Mouse (Mus musculus) lung, embryonic 15.5 days (tissue): Measurements from ENCODE around the gene Sema6b. TPM values are rescaled to one million over a fixed set of nuclear protein-coding genes. Genes with fewer than 3 reads are reported as not detected.

Experiments used
- ATAC-seq: fragments of 200-750 bp; cut with Nextera tagmentation; 2 replicates; pipeline ENCODE4 v1.8.0; 2017; ENCODE audit warnings: moderate number of reproducible peaks, borderline replicate concordance; ENCODE audit not compliant: low FRiP score, low TSS enrichment; ENCODE audit errors: extremely low read depth
- H3K27ac ChIP-seq: fragments of 300-500 bp; sonication (generic); 2 replicates; pipeline ENCODE4 v1.5.1; 2015; ENCODE audit warnings: moderate library complexity, mild to moderate bottlenecking, inconsistent platforms
- H3K27me3 ChIP-seq: fragments of 300-500 bp; sonication (generic); 2 replicates; pipeline ENCODE4 v1.6.1; 2015; ENCODE audit warnings: inconsistent platforms
- H3K36me3 ChIP-seq: fragments of 300-500 bp; sonication (generic); 2 replicates; pipeline ENCODE4 v1.6.1; 2015; ENCODE audit warnings: inconsistent platforms
- H3K4me1 ChIP-seq: fragments of 300-500 bp; sonication (generic); 2 replicates; pipeline ENCODE4 v1.6.1; 2015; ENCODE audit warnings: inconsistent platforms
- H3K4me2 ChIP-seq: fragments of 300-500 bp; sonication (generic); 2 replicates; pipeline ENCODE4 v1.6.1; 2015; ENCODE audit warnings: inconsistent platforms, mild to moderate bottlenecking, moderate library complexity
- H3K4me3 ChIP-seq: fragments of 300-500 bp; sonication (generic); 2 replicates; pipeline ENCODE4 v1.5.1; 2015; ENCODE audit warnings: mild to moderate bottlenecking, inconsistent platforms
- H3K9ac ChIP-seq: fragments of 300-500 bp; sonication (generic); 2 replicates; pipeline ENCODE4 v1.6.1; 2015; ENCODE audit warnings: inconsistent platforms
- H3K9me3 ChIP-seq: fragments of 300-500 bp; sonication (generic); 2 replicates; pipeline ENCODE4 v1.6.1; 2016; ENCODE audit warnings: inconsistent platforms
- WGBS: fragments of 180-500 bp; shearing (Covaris S2); methylation state at CpG from one replicate; pipeline ENCODE4 v1.1.7; 2015; 5-methylcytosine and 5-hydroxymethylcytosine counted together
- polyA plus RNA-seq: library from polyadenylated mRNA; unstranded; fragments of >200 nt; fragmentation: Nextera tagmentation; extraction: Ambion mirVana; gene quantifications from 2 replicates; pipeline ENCODE4 v1.2.1, GENCODE M21; 2015

The Sema6b gene
- polyA plus RNA-seq, 1 experiment from 2014 or later, result 2.1 TPM

DNA sequence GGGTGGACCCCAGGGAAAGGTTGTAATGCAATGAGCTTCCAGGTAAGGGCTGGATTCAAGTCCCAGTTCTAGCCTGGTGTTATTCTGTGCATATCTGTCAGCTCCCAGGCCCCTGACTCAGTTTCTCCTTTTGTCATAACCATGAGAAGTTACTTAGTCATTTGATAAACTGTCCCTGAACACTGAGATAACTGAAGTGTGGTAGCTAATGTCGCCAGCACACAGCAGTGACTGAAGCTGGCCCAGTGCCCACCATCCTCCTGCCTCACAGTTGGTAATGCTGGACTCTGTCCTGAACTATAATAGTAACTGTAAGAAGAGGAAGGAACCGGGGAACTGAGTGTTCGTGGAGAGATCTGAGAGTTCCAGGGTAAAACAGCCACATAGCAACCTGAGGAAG is 24.4 kb upstream of the Sema6b start:
- Histone ChIP-seq H3K4me3 (no peak overlapping the region), H3K4me2 (no peak overlapping the region), H3K27me3 (peaks cover under 1% of the 10 kb centered on the region; the same call in 1 of the 2 replicates), H3K9ac (no peak overlapping the region), H3K36me3 (no peaks in the 10 kb centered on the region), H3K27ac (no peak overlapping the region), H3K9me3 (no peaks in the 10 kb centered on the region), H3K4me1 (peaks cover 21% of the 10 kb centered on the region)
- no peak for ATAC-seq
- 71% methylated on average over 3 of the region's 3 CpGs for WGBS

DNA sequence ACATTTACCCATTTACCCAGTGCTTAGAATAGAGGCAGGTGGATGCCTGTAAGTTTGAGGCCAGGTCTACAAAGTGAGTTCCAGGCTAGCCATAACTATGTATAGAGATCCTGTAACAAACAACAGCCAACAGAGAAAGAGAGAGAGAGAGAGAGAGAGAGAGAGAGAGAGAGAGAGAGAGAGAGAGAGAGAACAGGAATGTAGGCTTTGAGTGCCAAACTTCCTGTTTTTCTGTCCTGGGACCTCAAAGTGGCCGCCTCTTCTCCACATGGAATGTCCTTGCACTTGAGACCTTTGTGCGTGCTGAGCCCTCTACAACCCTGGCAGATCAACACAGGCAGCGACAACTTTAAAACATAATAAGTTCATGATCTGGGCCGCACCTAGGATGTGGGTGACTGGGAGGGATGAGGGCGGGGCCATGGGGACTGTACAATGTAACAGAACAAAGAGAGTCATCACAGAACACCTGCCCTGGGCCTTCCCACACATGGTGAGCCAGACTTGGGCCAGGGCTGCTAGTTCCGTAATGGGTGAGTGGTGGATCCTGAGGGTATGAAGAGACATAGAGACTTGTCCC is 23.5 kb upstream of the Sema6b start:
- peak overlapping the region; percentile 71 for H3K4me2 ChIP-seq
- WGBS, result 58% methylated on average over 6 of the region's 6 CpGs
- no peaks in the 10 kb centered on the region for H3K36me3 ChIP-seq
- peak overlapping the region; percentile 49 for H3K4me3 ChIP-seq
- H3K9me3 ChIP-seq, result no peaks in the 10 kb centered on the region
- H3K27ac ChIP-seq, result no peak overlapping the region
- ATAC-seq, result no peak
- no peak overlapping the region; the same call in 1 of the 2 replicates for H3K9ac ChIP-seq
- peaks cover 21% of the 10 kb centered on the region for H3K4me1 ChIP-seq
- peaks cover 7% of the 10 kb centered on the region for H3K27me3 ChIP-seq

DNA sequence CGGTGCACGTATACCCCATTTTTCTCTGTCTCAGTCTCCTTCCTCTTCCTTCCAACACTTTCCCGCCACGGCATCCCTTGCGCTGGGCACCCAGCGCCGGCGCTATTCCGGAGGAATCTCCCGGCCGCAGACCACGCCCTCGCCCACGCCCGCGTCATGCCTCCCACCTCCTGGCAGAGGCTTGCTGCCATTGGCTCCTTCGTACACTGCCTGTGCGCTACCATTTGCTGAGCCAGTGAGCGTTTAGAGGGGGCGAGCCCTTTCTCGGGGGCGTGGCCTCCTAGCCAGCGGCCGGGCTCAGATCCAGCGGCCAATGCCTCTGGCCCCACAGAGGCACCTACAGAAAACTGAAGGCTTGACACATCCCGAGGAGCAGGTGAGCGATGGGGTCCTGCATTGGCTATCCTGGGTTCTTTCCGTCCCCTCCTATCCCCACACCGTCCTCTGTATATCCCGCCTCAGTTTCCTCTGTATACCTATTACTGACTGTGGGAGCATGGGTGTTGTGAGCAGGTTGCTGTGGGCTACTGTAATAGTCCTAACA is 22.2 kb upstream of the Sema6b start, which contains the start of gene Tnfaip8l1:
TSS of gene Tnfaip8l1 (plus strand) at position 247 of the 544 bp plus-strand sequence.
- Histone ChIP-seq H3K27ac (peak within 1 kb of the TSS; percentile 36), H3K9me3 (no peaks in the 10 kb centered on the region), H3K4me1 (peaks cover 21% of the 10 kb centered on the region), H3K9ac (peak within 1 kb of the TSS; percentile 42), H3K36me3 (no peaks in the 10 kb centered on the region), H3K4me3 (peak within 1 kb of the TSS; percentile 49), H3K27me3 (peaks cover 16% of the 10 kb centered on the region), H3K4me2 (peak within 1 kb of the TSS; percentile 71)
- WGBS, result under 1% methylated on average over 30 of the region's 30 CpGs
- ATAC-seq, result peak; percentile 97

DNA sequence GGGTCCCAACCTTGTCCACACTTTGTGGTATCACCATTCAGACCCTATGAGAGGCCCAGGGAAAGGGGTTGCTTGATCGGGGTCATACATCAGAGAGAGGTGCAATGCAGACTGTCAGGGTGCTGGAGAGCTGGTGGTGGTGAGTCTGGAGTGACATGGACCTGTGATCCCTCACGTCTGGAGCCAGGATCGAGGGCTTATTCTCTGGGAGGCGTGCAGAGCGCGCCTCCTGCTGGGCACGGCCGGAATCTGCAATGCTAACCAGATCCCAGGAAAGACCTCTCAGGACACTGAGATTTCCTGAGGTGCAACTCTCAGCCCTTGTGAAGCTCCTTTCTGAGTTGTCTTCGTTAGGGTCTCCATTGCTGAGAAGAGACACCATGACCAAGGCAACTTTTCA is 19.6 kb upstream of the Sema6b start:
- WGBS, result 1% methylated on average over 9 of the region's 9 CpGs
- peaks cover 21% of the 10 kb centered on the region for H3K4me1 ChIP-seq
- no peak overlapping the region for H3K4me2 ChIP-seq
- no peak overlapping the region for H3K27ac ChIP-seq
- no peaks in the 10 kb centered on the region for H3K9me3 ChIP-seq
- peaks cover 39% of the 10 kb centered on the region for H3K27me3 ChIP-seq
- no peaks in the 10 kb centered on the region for H3K36me3 ChIP-seq
- no peak overlapping the region for H3K9ac ChIP-seq
- no peak for ATAC-seq
- no peak overlapping the region for H3K4me3 ChIP-seq

DNA sequence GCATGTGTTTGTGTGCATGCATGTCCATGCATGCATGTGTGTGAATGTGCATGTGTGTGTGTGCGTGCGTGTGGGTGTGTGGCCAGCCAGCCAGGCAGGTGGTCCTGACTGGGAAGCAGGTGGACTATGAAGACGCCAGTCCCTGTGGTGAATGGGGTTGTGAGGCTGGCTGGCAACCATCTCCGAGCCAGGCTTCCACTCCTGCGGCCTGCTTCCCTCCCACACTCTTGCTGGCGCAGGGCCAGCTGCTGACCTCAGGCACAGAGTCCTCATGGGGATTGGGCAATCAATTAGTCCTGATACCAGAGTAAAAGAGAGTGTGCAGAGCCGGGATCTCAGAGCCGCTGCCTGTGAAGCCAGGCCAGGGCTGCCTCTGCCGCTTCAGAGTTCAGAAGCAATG is 13.5 kb upstream of the Sema6b start:
- no peak overlapping the region for H3K4me2 ChIP-seq
- H3K4me1 ChIP-seq, result peaks cover 9% of the 10 kb centered on the region; the same call in 1 of the 2 replicates
- no peaks in the 10 kb centered on the region for H3K9me3 ChIP-seq
- no peak overlapping the region for H3K9ac ChIP-seq
- WGBS, result 27% methylated on average over 9 of the region's 9 CpGs
- peak; percentile 61 for ATAC-seq
- no peak overlapping the region for H3K4me3 ChIP-seq
- no peaks in the 10 kb centered on the region for H3K36me3 ChIP-seq
- no peak overlapping the region for H3K27ac ChIP-seq
- peaks cover 73% of the 10 kb centered on the region for H3K27me3 ChIP-seq

DNA sequence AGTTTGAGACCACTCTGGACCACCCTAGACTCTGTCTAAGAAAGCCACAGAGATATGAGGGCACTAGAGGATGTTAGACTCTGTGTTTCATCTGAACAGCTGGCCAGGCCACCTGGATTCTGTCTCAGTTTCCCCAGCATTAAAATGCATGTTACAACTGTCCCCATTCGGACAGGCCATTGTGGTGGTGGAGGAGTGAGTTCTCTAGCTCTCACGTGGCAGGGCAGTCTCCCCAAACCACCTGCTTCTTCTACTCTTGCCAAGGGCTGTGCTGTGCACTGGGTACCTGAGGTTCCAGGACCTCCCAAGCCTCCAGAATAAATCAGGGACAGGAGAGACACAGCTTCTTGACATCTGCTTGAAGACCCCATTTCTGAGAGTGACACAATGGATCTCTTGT is 9.8 kb upstream of the Sema6b start:
- Histone ChIP-seq H3K9me3 (no peaks in the 10 kb centered on the region), H3K9ac (no peak overlapping the region), H3K4me2 (no peak overlapping the region), H3K4me1 (peaks cover 11% of the 10 kb centered on the region; the same call in 1 of the 2 replicates), H3K4me3 (no peak overlapping the region), H3K27ac (no peak overlapping the region), H3K27me3 (peaks cover 78% of the 10 kb centered on the region), H3K36me3 (no peaks in the 10 kb centered on the region)
- WGBS, result 43% methylated on average over 2 of the region's 2 CpGs
- no peak for ATAC-seq

DNA sequence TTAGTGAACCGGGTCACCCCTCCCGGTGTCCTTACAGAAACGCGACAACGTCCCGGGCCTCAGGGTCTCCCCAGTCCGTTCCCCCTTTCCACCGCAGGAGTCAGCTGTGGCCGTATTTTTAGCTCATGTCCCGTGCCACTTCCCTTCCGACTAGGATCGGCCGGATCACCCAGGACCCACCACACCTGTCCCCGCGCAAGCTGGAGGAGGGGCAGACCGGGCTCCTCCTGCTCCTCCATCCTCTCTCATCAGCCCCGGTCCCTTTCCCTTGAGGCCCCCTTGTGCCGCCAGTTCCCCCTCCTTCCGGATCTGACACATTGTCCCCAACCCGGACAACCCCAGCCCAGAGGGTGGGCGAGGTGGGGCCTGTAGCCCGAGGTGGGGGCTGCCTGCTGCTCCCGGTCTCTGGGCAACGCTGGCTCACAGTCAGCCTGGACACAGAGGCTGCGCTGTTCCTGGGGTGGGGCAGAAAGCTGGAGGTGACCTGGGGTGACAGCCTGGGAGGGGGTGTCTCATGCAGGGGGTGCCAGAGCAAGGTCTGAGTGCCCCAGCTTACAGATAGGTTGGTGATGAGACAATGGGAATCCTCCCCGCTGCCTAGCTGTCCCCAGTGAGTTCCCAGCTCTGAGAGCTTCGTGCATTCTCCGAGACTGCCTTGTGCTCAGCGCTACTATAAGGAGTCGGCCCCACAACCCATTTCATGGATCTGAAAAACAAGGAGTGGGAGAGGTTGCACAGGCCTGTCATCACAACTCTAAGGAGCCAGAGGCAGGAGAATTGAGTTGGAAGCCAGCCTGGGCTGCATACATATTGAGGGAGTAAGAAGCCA is 8.9 kb upstream of the Sema6b start:
- H3K27ac ChIP-seq, result no peak overlapping the region
- H3K4me3 ChIP-seq, result peak overlapping the region; percentile 15; the same call in 1 of the 2 replicates
- 2% methylated on average over 30 of the region's 30 CpGs for WGBS
- peaks cover 86% of the 10 kb centered on the region for H3K27me3 ChIP-seq
- no peak overlapping the region for H3K9ac ChIP-seq
- H3K4me2 ChIP-seq, result peak overlapping the region; percentile 51
- no peaks in the 10 kb centered on the region for H3K9me3 ChIP-seq
- ATAC-seq, result peak; percentile 15; the same call in 1 of the 2 replicates
- H3K4me1 ChIP-seq, result peaks cover 11% of the 10 kb centered on the region; the same call in 1 of the 2 replicates
- no peaks in the 10 kb centered on the region for H3K36me3 ChIP-seq

DNA sequence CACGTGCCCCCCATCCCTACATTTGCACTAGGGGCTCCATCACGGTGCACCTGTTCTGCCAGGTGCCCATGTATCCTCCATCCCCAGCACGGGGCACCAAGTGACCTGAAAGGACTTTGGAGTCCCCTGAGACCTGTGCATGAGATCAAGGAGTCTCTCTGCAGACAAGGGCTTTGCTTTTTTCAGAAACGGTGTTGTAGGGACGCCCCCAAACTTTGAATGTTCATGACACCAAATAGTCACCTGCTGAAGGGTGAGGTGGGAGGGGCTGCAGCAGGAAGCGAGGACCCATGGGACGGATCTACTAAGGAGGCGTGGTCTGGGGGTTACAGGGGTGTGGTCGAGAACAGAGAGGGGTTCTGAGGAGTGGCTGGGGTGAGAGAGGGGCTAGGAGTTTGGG is 8.1 kb upstream of the Sema6b start:
- Histone ChIP-seq H3K4me2 (peak overlapping the region; percentile 51), H3K27ac (no peak overlapping the region), H3K36me3 (no peaks in the 10 kb centered on the region), H3K9me3 (no peaks in the 10 kb centered on the region), H3K9ac (no peak overlapping the region), H3K4me3 (0 out of 2 replicates have a peak overlapping the region, but pooled peaks have one; percentile 15), H3K4me1 (0 out of 2 replicates have a peak, but pooled peaks cover 6% of the 10 kb centered on the region), H3K27me3 (peaks cover 89% of the 10 kb centered on the region)
- ATAC-seq, result no peak
- 16% methylated on average over 9 of the region's 9 CpGs for whole genome bisulfite sequencing

DNA sequence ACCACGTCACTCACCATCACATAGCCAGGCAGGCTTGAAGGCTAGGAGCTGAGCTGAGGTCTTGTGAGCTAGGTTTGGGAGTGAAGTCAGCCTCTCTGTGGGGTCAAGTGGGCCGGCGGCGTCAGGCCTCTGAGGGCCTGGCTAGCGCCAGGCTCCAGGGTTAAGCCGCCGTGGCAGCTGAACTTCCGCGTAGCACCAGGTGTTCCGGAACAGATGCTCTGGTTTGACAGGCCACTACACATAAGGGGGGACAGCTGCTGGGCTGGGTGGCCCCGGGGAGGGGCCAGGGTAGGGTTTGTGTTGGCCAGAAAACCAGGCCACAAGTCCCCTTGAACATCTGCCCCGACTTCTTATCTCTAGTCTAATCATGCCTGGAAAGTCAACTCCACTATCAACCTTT is 7.3 kb upstream of the Sema6b start:
- Histone ChIP-seq H3K4me1 (peaks cover 7% of the 10 kb centered on the region), H3K9me3 (no peaks in the 10 kb centered on the region), H3K27me3 (peaks cover 90% of the 10 kb centered on the region), H3K36me3 (no peaks in the 10 kb centered on the region), H3K4me3 (no peak overlapping the region), H3K27ac (no peak overlapping the region), H3K9ac (no peak overlapping the region), H3K4me2 (no peak overlapping the region)
- WGBS, result 34% methylated on average over 12 of the region's 12 CpGs
- ATAC-seq, result no peak

DNA sequence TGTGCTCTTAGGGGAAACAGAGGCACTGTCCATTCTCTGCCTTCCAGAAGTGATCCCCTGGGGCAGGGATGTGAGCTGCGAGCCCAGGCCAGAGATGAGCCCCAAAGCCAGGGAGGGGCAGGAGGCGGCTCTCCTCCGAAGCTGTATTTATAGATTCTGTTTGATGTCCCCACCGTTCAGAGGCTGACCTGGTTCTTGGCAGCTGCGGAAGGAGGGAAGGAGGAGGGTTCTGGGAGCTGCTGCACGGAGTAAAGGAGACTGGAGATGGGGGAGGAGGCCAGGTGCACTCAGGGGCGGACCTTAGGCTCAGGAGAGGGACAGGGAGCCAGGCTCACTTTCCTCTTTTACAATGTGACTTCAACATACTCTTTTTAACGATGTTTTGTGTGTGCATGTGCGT is 6.0 kb upstream of the Sema6b start:
- H3K4me1 ChIP-seq, result peaks cover 17% of the 10 kb centered on the region
- no peak overlapping the region for H3K27ac ChIP-seq
- ATAC-seq, result no peak
- peaks cover 97% of the 10 kb centered on the region for H3K27me3 ChIP-seq
- no peak overlapping the region for H3K4me2 ChIP-seq
- no peaks in the 10 kb centered on the region for H3K9me3 ChIP-seq
- H3K9ac ChIP-seq, result no peak overlapping the region
- no peaks in the 10 kb centered on the region for H3K36me3 ChIP-seq
- no peak overlapping the region for H3K4me3 ChIP-seq
- 25% methylated on average over 9 of the region's 9 CpGs for WGBS

DNA sequence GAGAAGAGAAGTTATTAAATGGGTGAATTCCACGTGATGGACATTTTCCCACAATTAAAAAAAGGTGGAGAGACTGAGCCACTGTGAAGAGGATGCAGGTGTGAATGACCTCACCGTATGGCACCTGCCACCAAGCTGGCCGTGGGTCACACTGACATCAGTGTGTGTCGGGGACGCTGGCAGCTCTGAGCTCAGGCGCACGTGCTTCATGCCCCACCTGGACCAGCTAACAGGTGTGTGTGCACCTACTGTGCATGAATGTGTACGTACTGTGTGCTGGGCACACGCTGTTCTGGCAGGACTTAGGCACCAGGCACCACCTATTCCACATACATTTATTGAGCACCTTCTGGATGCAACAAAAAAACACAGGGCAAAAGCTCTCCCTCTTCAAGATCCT is 4.4 kb upstream of the Sema6b start:
- Histone ChIP-seq H3K9me3 (no peaks in the 10 kb centered on the region), H3K27ac (no peak overlapping the region), H3K27me3 (peaks cover 98% of the 10 kb centered on the region), H3K4me1 (peaks cover 23% of the 10 kb centered on the region), H3K4me3 (no peak overlapping the region), H3K9ac (no peak overlapping the region), H3K36me3 (no peaks in the 10 kb centered on the region), H3K4me2 (no peak overlapping the region)
- ATAC-seq, result no peak
- WGBS, result 56% methylated on average over 9 of the region's 9 CpGs
